Mouse (Mus musculus) kidney, embryonic 14.5 days (tissue): ENCODE measurements around the gene Vmn1r21. TPM values are rescaled to one million over a fixed set of nuclear protein-coding genes. Genes with fewer than 3 reads are reported as not detected.
"Not testable (repeated sequence)": the region's sequence is repeated elsewhere in the genome, so short reads cannot be mapped to it uniquely, and the experiment has no call there.

ENCODE experiments used
- ATAC-seq: fragments of 200-750 bp; cut with Nextera tagmentation; 2 replicates; pipeline ENCODE4 v1.8.0; 2017; ENCODE audit warnings: moderate number of reproducible peaks, mild to moderate bottlenecking, moderate TSS enrichment, moderate library complexity; ENCODE audit not compliant: low FRiP score, low TSS enrichment
- H3K27ac ChIP-seq: fragments of 300-500 bp; sonication (generic); 2 replicates; pipeline ENCODE4 v1.5.1; 2014; ENCODE audit warnings: low read depth, mild to moderate bottlenecking, low read length, moderate library complexity, mixed read lengths
- H3K27me3 ChIP-seq: fragments of 300-500 bp; sonication (generic); 2 replicates; pipeline ENCODE4 v1.6.1; 2014; ENCODE audit warnings: mild to moderate bottlenecking, low read length; ENCODE audit not compliant: control insufficient read depth, insufficient read depth
- H3K36me3 ChIP-seq: fragments of 300-500 bp; sonication (generic); 2 replicates; pipeline ENCODE4 v1.6.1; 2014; ENCODE audit warnings: low read length, mixed read lengths; ENCODE audit not compliant: control insufficient read depth, insufficient read depth
- H3K4me1 ChIP-seq: fragments of 300-500 bp; sonication (generic); 2 replicates; pipeline ENCODE4 v1.6.1; 2014; ENCODE audit warnings: low read length, mixed read lengths; ENCODE audit not compliant: control insufficient read depth, insufficient read depth
- H3K4me2 ChIP-seq: fragments of 300-500 bp; sonication (generic); replicated peaks from 2 replicates; pipeline ENCODE4 v1.6.1; 2014; ENCODE audit warnings: low read depth, mild to moderate bottlenecking, low read length
- H3K4me3 ChIP-seq: fragments of 300-500 bp; sonication (generic); 2 replicates; pipeline ENCODE4 v1.5.1; 2014; ENCODE audit warnings: mild to moderate bottlenecking, low read length
- H3K9ac ChIP-seq: fragments of 300-500 bp; sonication (generic); 2 replicates; pipeline ENCODE4 v1.6.1; 2014; ENCODE audit warnings: low read depth, mild to moderate bottlenecking, low read length, moderate library complexity
- H3K9me3 ChIP-seq: fragments of 300-500 bp; sonication (generic); 2 replicates; pipeline ENCODE4 v1.6.1; 2016; ENCODE audit warnings: low read length; ENCODE audit not compliant: control insufficient read depth
- WGBS: fragments of 180-500 bp; shearing (Covaris S2); extraction: QIAGEN DNeasy Blood & Tissue Kit; methylation state at CpG from one replicate; pipeline ENCODE4 v1.1.7; 2014; 5-methylcytosine and 5-hydroxymethylcytosine counted together
- polyA plus RNA-seq: library from polyadenylated mRNA; unstranded; fragments of >200 nt; fragmentation: Nextera tagmentation; extraction: Ambion mirVana; gene quantifications from 2 replicates; pipeline ENCODE4 v1.2.1, GENCODE M21; 2014

Vmn1r21 gene
- polyA plus RNA-seq, result 0.24 TPM in 1 of 2 replicates, not detected in the other

- Histone ChIP-seq H3K9me3 (no peaks in the 10 kb centered on the region), H3K4me1 (no peaks in the 10 kb centered on the region), H3K36me3 (no peaks in the 10 kb centered on the region), H3K9ac (no peak within 1 kb of the TSS), H3K27ac (no peak within 1 kb of the TSS), H3K27me3 (no peaks in the 10 kb centered on the region), H3K4me2 (no peak within 1 kb of the TSS), H3K4me3 (no peak within 1 kb of the TSS)
- no peak for ATAC-seq
- WGBS, result 55% methylated on average over 1 of the region's 1 CpGs
Observed at GRCm38 (mm10) chr6:57850286-57850685, at the start of gene Vmn1r21. Gene Vmn1r21 (minus strand): TSS chr6:57850343.

- Histone ChIP-seq H3K4me3 (no peak overlapping the region), H3K9me3 (no peaks in the 10 kb centered on the region), H3K4me2 (no peak overlapping the region), H3K9ac (no peak overlapping the region), H3K27ac (no peak overlapping the region), H3K4me1 (no peaks in the 10 kb centered on the region), H3K27me3 (no peaks in the 10 kb centered on the region), H3K36me3 (no peaks in the 10 kb centered on the region)
- 56% methylated on average over 6 of the region's 6 CpGs for WGBS
- peak; percentile 84 for ATAC-seq
Observed at GRCm38 (mm10) chr6:57859043-57860042, 9.2 kb upstream of the Vmn1r21 start.

DNA sequence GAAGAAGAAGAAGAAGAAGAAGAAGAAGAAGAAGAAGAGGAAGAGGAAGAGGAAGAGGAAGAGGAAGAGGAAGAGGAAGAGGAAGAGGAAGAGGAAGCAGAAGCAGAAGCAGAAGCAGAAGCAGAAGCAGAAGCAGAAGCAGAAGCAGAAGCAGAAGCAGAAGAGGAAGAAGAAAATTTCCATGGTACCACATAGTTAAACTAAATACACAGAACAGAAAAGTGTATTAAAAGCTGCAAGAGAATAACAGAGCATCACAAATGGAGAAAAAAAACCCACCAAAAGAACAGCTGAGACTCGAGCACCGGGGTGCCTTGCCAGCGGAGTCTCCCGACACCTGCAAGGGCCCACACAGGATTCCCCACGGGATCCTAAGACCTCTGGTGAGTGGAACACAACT is 1.0 kb upstream of the Vmn1r21 start:
- H3K4me1 ChIP-seq, H3K4me3 ChIP-seq, H3K9me3 ChIP-seq, H3K9ac ChIP-seq, ATAC-seq, H3K36me3 ChIP-seq, H3K27me3 ChIP-seq, H3K27ac ChIP-seq, H3K4me2 ChIP-seq: not testable (repeated sequence)
- 94% methylated on average over 5 of the region's 5 CpGs for WGBS

DNA sequence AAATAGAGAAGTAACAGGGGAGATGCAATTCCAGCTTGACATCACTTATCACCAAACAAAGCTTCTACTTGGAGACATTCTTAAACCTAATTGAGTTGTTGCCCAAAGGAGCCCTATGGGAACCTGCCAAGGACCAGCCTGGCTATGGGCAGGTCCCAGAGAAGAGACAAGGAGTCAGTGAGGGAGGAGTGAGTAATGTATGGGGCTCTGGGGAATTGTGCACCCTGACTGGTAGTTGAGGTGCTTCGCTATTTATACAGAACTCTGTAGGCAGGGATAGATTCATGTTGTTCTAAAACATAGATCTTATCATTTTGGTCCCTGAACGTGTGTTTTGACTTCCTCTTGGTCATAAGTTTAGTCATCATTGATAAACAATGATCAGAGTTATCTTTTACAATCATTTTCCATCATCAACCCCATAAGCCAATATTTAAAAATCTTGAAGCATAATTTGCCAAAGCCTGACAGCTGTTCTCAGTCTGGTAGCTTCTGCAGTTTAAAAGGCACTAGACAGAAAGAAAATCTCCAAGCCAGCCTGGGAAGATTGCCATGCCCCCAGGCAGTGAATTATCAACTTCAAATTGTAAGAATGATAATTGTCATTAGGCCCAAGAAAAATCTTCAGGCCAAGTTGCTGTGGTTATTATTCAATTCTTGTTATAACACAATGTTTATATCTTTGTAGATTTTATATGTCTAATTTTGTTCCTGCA is 10.3 kb downstream of the Vmn1r21 start:
- H3K4me2 ChIP-seq, result no peak overlapping the region
- H3K27me3 ChIP-seq, result no peaks in the 10 kb centered on the region
- no peaks in the 10 kb centered on the region for H3K9me3 ChIP-seq
- no peak overlapping the region for H3K9ac ChIP-seq
- no peaks in the 10 kb centered on the region for H3K4me1 ChIP-seq
- ATAC-seq, result no peak
- no peaks in the 10 kb centered on the region for H3K36me3 ChIP-seq
- no peak overlapping the region for H3K4me3 ChIP-seq
- no peak overlapping the region for H3K27ac ChIP-seq
- 76% methylated on average over 2 of the region's 2 CpGs for WGBS

DNA sequence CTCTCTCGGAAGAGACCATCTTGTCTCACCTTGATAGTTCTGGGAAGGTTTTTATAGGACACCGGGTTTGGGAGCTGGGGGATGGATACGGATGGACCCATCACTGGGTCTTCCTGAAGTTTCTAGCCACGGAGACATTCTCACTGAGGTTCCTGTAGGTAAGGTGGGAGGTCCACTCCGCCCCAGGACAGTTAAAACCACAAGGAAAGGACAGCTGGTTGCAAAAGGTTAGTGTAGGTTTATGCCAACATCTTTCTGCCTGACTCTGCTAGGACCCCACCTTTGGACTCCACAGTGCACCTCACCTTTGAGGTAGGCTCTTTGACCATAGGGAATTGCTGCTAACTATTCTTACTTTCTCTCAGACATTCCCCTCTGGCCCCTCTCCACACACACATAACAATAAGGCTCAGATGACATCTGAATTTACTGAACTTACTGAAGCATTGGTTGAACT is 24.9 kb downstream of the Vmn1r21 start:
- H3K4me1 ChIP-seq, result no peaks in the 10 kb centered on the region
- no peaks in the 10 kb centered on the region for H3K27me3 ChIP-seq
- H3K9ac ChIP-seq, result peak overlapping the region; percentile 96
- no peaks in the 10 kb centered on the region for H3K9me3 ChIP-seq
- H3K36me3 ChIP-seq, result no peaks in the 10 kb centered on the region
- WGBS, result 7% methylated on average over 5 of the region's 5 CpGs
- ATAC-seq, result no peak; the same call in 1 of the 2 replicates
- peak overlapping the region; percentile 86 for H3K4me3 ChIP-seq
- peak overlapping the region; percentile 91; the same call in 1 of the 2 replicates for H3K27ac ChIP-seq
- peak overlapping the region; percentile 62 for H3K4me2 ChIP-seq

- Histone ChIP-seq H3K27me3 (no peaks in the 10 kb centered on the region), H3K4me3 (peak within 1 kb of the TSS; percentile 86), H3K9ac (peak within 1 kb of the TSS; percentile 96), H3K4me2 (peak within 1 kb of the TSS; percentile 62), H3K27ac (peak within 1 kb of the TSS; percentile 91), H3K36me3 (no peaks in the 10 kb centered on the region), H3K9me3 (no peaks in the 10 kb centered on the region), H3K4me1 (no peaks in the 10 kb centered on the region)
- under 1% methylated on average over 69 of the region's 87 CpGs for WGBS
- peak; percentile 87 for ATAC-seq
Observed at GRCm38 (mm10) chr6:57824422-57825258, 25.5 kb downstream of the Vmn1r21 start, which contains the start of gene Vopp1. Gene Vopp1 (minus strand): TSS chr6:57825159.

- H3K36me3 ChIP-seq, result no peaks in the 10 kb centered on the region
- no peak for ATAC-seq
- peak overlapping the region; percentile 13; the same call in 1 of the 2 replicates for H3K4me3 ChIP-seq
- H3K4me1 ChIP-seq, result no peaks in the 10 kb centered on the region
- H3K4me2 ChIP-seq, result peak overlapping the region; percentile 62
- H3K9ac ChIP-seq, result 0 out of 2 replicates have a peak overlapping the region, but pooled peaks have one; percentile 28
- 26% methylated on average over 3 of the region's 3 CpGs for WGBS
- no peaks in the 10 kb centered on the region for H3K27me3 ChIP-seq
- H3K27ac ChIP-seq, result no peak overlapping the region
- H3K9me3 ChIP-seq, result no peaks in the 10 kb centered on the region
Observed at GRCm38 (mm10) chr6:57823461-57823860, 26.7 kb downstream of the Vmn1r21 start.

DNA sequence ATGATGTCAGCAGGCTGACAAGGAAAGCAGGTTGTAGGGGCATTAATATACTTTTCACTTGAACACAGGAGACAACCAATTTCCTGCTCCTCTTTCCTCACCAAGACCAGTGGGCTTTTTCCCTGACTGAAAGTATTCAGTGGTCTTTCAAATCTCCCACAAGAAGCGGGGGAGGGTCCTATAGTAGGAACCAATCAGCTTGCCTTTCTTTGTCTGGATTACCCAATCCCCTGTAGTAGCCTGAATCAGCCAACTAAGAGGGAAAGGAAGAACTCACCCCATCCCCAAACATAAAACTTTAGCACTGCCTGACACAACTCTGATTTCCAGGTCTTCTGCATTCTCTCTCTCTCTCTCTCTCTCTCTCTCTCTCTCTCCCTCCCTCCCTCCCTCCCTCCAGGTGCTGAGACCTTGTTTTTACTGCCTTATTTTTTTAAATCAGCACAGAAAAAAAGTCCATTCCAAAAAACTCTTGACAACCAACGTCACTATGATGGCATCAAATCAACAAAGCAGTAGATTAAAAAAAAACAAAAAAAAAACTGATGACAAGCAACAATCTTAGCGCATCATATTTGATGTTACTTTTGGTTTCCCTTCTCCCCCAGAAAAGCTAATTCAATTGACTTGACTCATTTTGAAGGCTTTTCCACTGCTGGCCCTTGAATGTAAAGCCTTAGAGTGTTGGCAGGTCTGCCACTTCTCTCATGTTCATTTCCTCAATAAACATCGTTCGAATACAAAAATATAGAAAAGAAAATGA is 27.3 kb downstream of the Vmn1r21 start:
- peak; percentile 74 for ATAC-seq
- no peak overlapping the region for H3K9ac ChIP-seq
- no peaks in the 10 kb centered on the region for H3K9me3 ChIP-seq
- peak overlapping the region; percentile 62 for H3K4me2 ChIP-seq
- H3K27me3 ChIP-seq, result no peaks in the 10 kb centered on the region
- no peak overlapping the region for H3K27ac ChIP-seq
- H3K4me1 ChIP-seq, result no peaks in the 10 kb centered on the region
- H3K36me3 ChIP-seq, result no peaks in the 10 kb centered on the region
- peak overlapping the region; percentile 13; the same call in 1 of the 2 replicates for H3K4me3 ChIP-seq
- 54% methylated on average over 5 of the region's 5 CpGs for whole genome bisulfite sequencing
